Mouse (Mus musculus) heart, embryonic 14.5 days (tissue): ENCODE measurements around the gene Tmem115. TPM values are rescaled to one million over a fixed set of nuclear protein-coding genes. Genes with fewer than 3 reads are reported as not detected.

ENCODE experiments used
- ATAC-seq: fragments of 200-750 bp; cut with Nextera tagmentation; 2 replicates; pipeline ENCODE4 v1.8.0; 2017; ENCODE audit warnings: low read depth, moderate TSS enrichment; ENCODE audit not compliant: insufficient number of reproducible peaks, insufficient read depth, low FRiP score
- H3K27ac ChIP-seq, 2 experiments: fragments of 200-500 bp in 1 of 2; fragments of 300-500 bp in 1 of 2; sonication (generic) in 1 of 2; replicated peaks in 1 of 2; 2 replicates each; pipeline ENCODE4 v1.5.1; 2012 to 2014; ENCODE audit warnings: low read depth in 2 of 2, low read length in 2 of 2, control low read depth in 1 of 2, mild to moderate bottlenecking in 1 of 2, mixed read lengths in 1 of 2; ENCODE audit not compliant: control insufficient read depth in 1 of 2, insufficient read depth in 1 of 2
- H3K27me3 ChIP-seq: fragments of 300-500 bp; sonication (generic); 2 replicates; pipeline ENCODE4 v1.6.1; 2014; ENCODE audit warnings: mild to moderate bottlenecking, low read length, control low read depth; ENCODE audit not compliant: control insufficient read depth, insufficient read depth
- H3K36me3 ChIP-seq: fragments of 300-500 bp; sonication (generic); 2 replicates; pipeline ENCODE4 v1.6.1; 2014; ENCODE audit warnings: mild to moderate bottlenecking, control low read depth, low read length, mixed read lengths; ENCODE audit not compliant: control insufficient read depth, insufficient read depth
- H3K4me1 ChIP-seq, 2 experiments: fragments of 200-500 bp in 1 of 2; fragments of 300-500 bp in 1 of 2; sonication (generic) in 1 of 2; 2 replicates each; pipeline ENCODE4 v1.6.1; 2012 to 2014; ENCODE audit warnings: low read length in 2 of 2, control low read depth in 1 of 2, mixed read lengths in 1 of 2; ENCODE audit not compliant: control insufficient read depth in 2 of 2, insufficient read depth in 2 of 2
- H3K4me2 ChIP-seq: fragments of 300-500 bp; sonication (generic); 2 replicates; pipeline ENCODE4 v1.6.1; 2014; ENCODE audit warnings: mild to moderate bottlenecking, low read length
- H3K4me3 ChIP-seq, 2 experiments: fragments of 200-500 bp in 1 of 2; fragments of 300-500 bp in 1 of 2; sonication (generic) in 1 of 2; 2 replicates each; pipeline ENCODE4 v1.5.1; 2012 to 2014; ENCODE audit warnings: low read length in 2 of 2, mild to moderate bottlenecking in 2 of 2, control low read depth in 1 of 2, low read depth in 1 of 2, moderate library complexity in 1 of 2; ENCODE audit not compliant: control insufficient read depth in 1 of 2, insufficient read depth in 1 of 2
- H3K9ac ChIP-seq: fragments of 300-500 bp; sonication (generic); 2 replicates; pipeline ENCODE4 v1.6.1; 2014; ENCODE audit warnings: mild to moderate bottlenecking, low read length
- H3K9me3 ChIP-seq: fragments of 300-500 bp; sonication (generic); 2 replicates; pipeline ENCODE4 v1.6.1; 2016; ENCODE audit warnings: low read length, control low read depth; ENCODE audit not compliant: control insufficient read depth
- WGBS: fragments of 180-500 bp; shearing (Covaris S2); extraction: QIAGEN DNeasy Blood & Tissue Kit; methylation state at CpG from one replicate; pipeline ENCODE4 v1.1.7; 2014; 5-methylcytosine and 5-hydroxymethylcytosine counted together
- polyA plus RNA-seq: library from polyadenylated mRNA; unstranded; fragments of >200 nt; fragmentation: Nextera tagmentation; extraction: Ambion mirVana; gene quantifications from 2 replicates; pipeline ENCODE4 v1.2.1, GENCODE M21; 2014

Gene Tmem115
- polyA plus RNA-seq, 1 experiment from 2014 or later: 39.7 TPM

GRCm38 (mm10) chr9:107541005-107541404 is 7.3 kb downstream of the Tmem115 start:
- no peak for ATAC-seq
- WGBS: 33% methylated on average over 10 of the region's 10 CpGs
- H3K27me3 ChIP-seq: no peaks in the 10 kb centered on the region
- H3K36me3 ChIP-seq: peaks cover 54% of the 10 kb centered on the region
- peak overlapping the region; percentile 69 to 86; a peak in 3 of 4 replicates for H3K4me3 ChIP-seq
- peaks cover 24 to 31% of the 10 kb centered on the region in 2 experiments for H3K4me1 ChIP-seq
- H3K9me3 ChIP-seq: no peaks in the 10 kb centered on the region
- H3K27ac ChIP-seq: 0 out of 4 replicates have a peak overlapping the region, but pooled peaks of 1 of the 2 experiments have one; percentile 9
- H3K9ac ChIP-seq: peak overlapping the region; percentile 73
- H3K4me2 ChIP-seq: peak overlapping the region; percentile 94

- Histone ChIP-seq H3K9me3 (no peaks in the 10 kb centered on the region), H3K27me3 (no peaks in the 10 kb centered on the region), H3K36me3 (peaks cover 54% of the 10 kb centered on the region), H3K4me2 (peak within 1 kb of the TSS; percentile 94), H3K4me3 (peak within 1 kb of the TSS; percentile 69 to 86), H3K27ac (peak within 1 kb of the TSS in 1 of 2 experiments; percentile 57; a peak in 2 of 4 replicates), H3K9ac (peak within 1 kb of the TSS; percentile 73), H3K4me1 (peaks cover 18 to 28% of the 10 kb centered on the region in 2 experiments)
- peak; percentile 78 for ATAC-seq
- under 1% methylated on average over 46 of the region's 46 CpGs for WGBS
Measured at GRCm38 (mm10) chr9:107541474-107542351, 8.0 kb downstream of the Tmem115 start, which contains the start of the genes Cyb561d2 and Nprl2. Gene Cyb561d2 (minus strand): TSS chr9:107542193. Gene Nprl2 (plus strand): TSS chr9:107542226.

- Histone ChIP-seq H3K4me1 (peaks cover 18 to 28% of the 10 kb centered on the region in 2 experiments), H3K27ac (peak overlapping the region in 1 of 2 experiments; percentile 31; a peak in 1 of 4 replicates), H3K4me3 (peak overlapping the region; percentile 69 to 86), H3K4me2 (peak overlapping the region; percentile 94), H3K36me3 (peaks cover 52% of the 10 kb centered on the region), H3K9ac (peak overlapping the region; percentile 73), H3K9me3 (no peaks in the 10 kb centered on the region), H3K27me3 (no peaks in the 10 kb centered on the region)
- WGBS: 2% methylated on average over 11 of the region's 11 CpGs
- no peak for ATAC-seq
Measured at GRCm38 (mm10) chr9:107542352-107542686, 8.6 kb downstream of the Tmem115 start.

- H3K4me1 ChIP-seq: peaks cover 18 to 30% of the 10 kb centered on the region in 2 experiments
- no peak overlapping the region for H3K27ac ChIP-seq
- H3K4me3 ChIP-seq: peak overlapping the region; percentile 69 to 86
- no peak for ATAC-seq
- peaks cover 48% of the 10 kb centered on the region for H3K36me3 ChIP-seq
- no peaks in the 10 kb centered on the region for H3K27me3 ChIP-seq
- no peaks in the 10 kb centered on the region for H3K9me3 ChIP-seq
- 41% methylated on average over 8 of the region's 8 CpGs for WGBS
- peak overlapping the region; percentile 73 for H3K9ac ChIP-seq
- peak overlapping the region; percentile 94 for H3K4me2 ChIP-seq
Measured at GRCm38 (mm10) chr9:107542721-107543120, 9.0 kb downstream of the Tmem115 start.

- Histone ChIP-seq H3K9ac (no peak overlapping the region), H3K4me3 (no peak overlapping the region), H3K36me3 (peaks cover 42% of the 10 kb centered on the region), H3K27ac (no peak overlapping the region), H3K4me2 (no peak overlapping the region), H3K27me3 (no peaks in the 10 kb centered on the region), H3K4me1 (peaks cover 18 to 30% of the 10 kb centered on the region in 2 experiments), H3K9me3 (no peaks in the 10 kb centered on the region)
- 82% methylated on average over 11 of the region's 11 CpGs for WGBS
- ATAC-seq: no peak
Measured at GRCm38 (mm10) chr9:107543299-107543698, 9.6 kb downstream of the Tmem115 start.

GRCm38 (mm10) chr9:107544196-107544700 is 10.5 kb downstream of the Tmem115 start:
- WGBS: 91% methylated on average over 17 of the region's 17 CpGs

GRCm38 (mm10) chr9:107544729-107545128 is 11.0 kb downstream of the Tmem115 start:
- Histone ChIP-seq H3K27me3 (peaks cover 3% of the 10 kb centered on the region; the same call in 1 of the 2 replicates), H3K9me3 (no peaks in the 10 kb centered on the region), H3K4me1 (peaks cover 18 to 30% of the 10 kb centered on the region in 2 experiments), H3K36me3 (peaks cover 28% of the 10 kb centered on the region), H3K27ac (no peak overlapping the region), H3K4me2 (no peak overlapping the region), H3K4me3 (no peak overlapping the region), H3K9ac (no peak overlapping the region)
- no peak for ATAC-seq
- 88% methylated on average over 12 of the region's 12 CpGs for WGBS

More at GRCm38 (mm10) chr9:107544196-107544700, 10.5 kb downstream of the Tmem115 start:
- no peak overlapping the region for H3K27ac ChIP-seq
- H3K36me3 ChIP-seq: peaks cover 33% of the 10 kb centered on the region
- no peak overlapping the region for H3K4me2 ChIP-seq
- H3K9me3 ChIP-seq: no peaks in the 10 kb centered on the region
- no peak overlapping the region for H3K4me3 ChIP-seq
- ATAC-seq: no peak
- no peaks in the 10 kb centered on the region for H3K27me3 ChIP-seq
- no peak overlapping the region for H3K9ac ChIP-seq
- peaks cover 18 to 30% of the 10 kb centered on the region in 2 experiments for H3K4me1 ChIP-seq
